Mouse (Mus musculus): ENCODE results near the gene Otoa. TPM values are rescaled to one million over a fixed set of nuclear protein-coding genes. Genes with fewer than 3 reads are reported as not detected.

Otoa gene
- total RNA-seq, 2 experiments from 2014 or later: 0.47 to 2.4 TPM

- DNase-seq (ENCODE audit: extremely low spot score in 1 of 2, low spot score in 1 of 2): peak; percentile 46 to 64
These were observed 3.6 kb upstream of the Otoa start for GRCm38 (mm10) chr7:121077829-121078228.

- no peak for DNase-seq (ENCODE audit: extremely low spot score in 1 of 2, low spot score in 1 of 2)
These were observed 366 bp downstream of the Otoa start for GRCm38 (mm10) chr7:121081816-121082215.

- no peak for DNase-seq (ENCODE audit: extremely low spot score in 1 of 2, low spot score in 1 of 2)
These were observed 1.6 kb downstream of the Otoa start for GRCm38 (mm10) chr7:121082949-121083513.

GRCm38 (mm10) chr7:121084840-121085453, 3.5 kb downstream of the Otoa start:
- no peak for DNase-seq (ENCODE audit: extremely low spot score in 1 of 2, low spot score in 1 of 2)

GRCm38 (mm10) chr7:121085500-121085899, 4.0 kb downstream of the Otoa start:
- no peak for DNase-seq (ENCODE audit: extremely low spot score in 1 of 2, low spot score in 1 of 2)

GRCm38 (mm10) chr7:121088745-121089144, 7.3 kb downstream of the Otoa start:
- DNase-seq (ENCODE audit: extremely low spot score in 1 of 2, low spot score in 1 of 2): no peak

GRCm38 (mm10) chr7:121090748-121091147, 9.3 kb downstream of the Otoa start:
- no peak for DNase-seq (ENCODE audit: extremely low spot score in 1 of 2, low spot score in 1 of 2)

GRCm38 (mm10) chr7:121093026-121093425, 11.6 kb downstream of the Otoa start:
- DNase-seq (ENCODE audit: extremely low spot score in 1 of 2, low spot score in 1 of 2): no peak

GRCm38 (mm10) chr7:121098614-121099389, 17.4 kb downstream of the Otoa start:
- DNase-seq (ENCODE audit: extremely low spot score in 1 of 2, low spot score in 1 of 2): no peak

GRCm38 (mm10) chr7:121107851-121108250, 26.4 kb downstream of the Otoa start:
- no peak for DNase-seq (ENCODE audit: extremely low spot score in 1 of 2, low spot score in 1 of 2)

GRCm38 (mm10) chr7:121111321-121111720, 29.9 kb downstream of the Otoa start:
- DNase-seq (ENCODE audit: extremely low spot score in 1 of 2, low spot score in 1 of 2): no peak

- no peak for DNase-seq (ENCODE audit: extremely low spot score in 1 of 2, low spot score in 1 of 2)
These were observed 30.3 kb downstream of the Otoa start for GRCm38 (mm10) chr7:121111762-121112161.

- DNase-seq (ENCODE audit: extremely low spot score in 1 of 2, low spot score in 1 of 2): peak; percentile 85 to 99
These were observed 38.8 kb downstream of the Otoa start for GRCm38 (mm10) chr7:121120143-121120818.

- no peak for DNase-seq (ENCODE audit: extremely low spot score in 1 of 2, low spot score in 1 of 2)
These were observed 49.4 kb downstream of the Otoa start for GRCm38 (mm10) chr7:121130837-121131236.

- no peak for DNase-seq (ENCODE audit: extremely low spot score in 1 of 2, low spot score in 1 of 2)
These were observed 59.8 kb downstream of the Otoa start for GRCm38 (mm10) chr7:121141274-121141673.

GRCm38 (mm10) chr7:121150662-121151061, 69.2 kb downstream of the Otoa start:
- no peak for DNase-seq (ENCODE audit: extremely low spot score in 1 of 2, low spot score in 1 of 2)

- DNase-seq (ENCODE audit: extremely low spot score in 1 of 2, low spot score in 1 of 2): no peak
These were observed 70.7 kb downstream of the Otoa start for GRCm38 (mm10) chr7:121152186-121152585.

GRCm38 (mm10) chr7:121165616-121166015, 84.2 kb downstream of the Otoa start:
- DNase-seq (ENCODE audit: extremely low spot score in 1 of 2, low spot score in 1 of 2): no peak

GRCm38 (mm10) chr7:121171888-121172287, 90.4 kb downstream of the Otoa start:
- DNase-seq (ENCODE audit: extremely low spot score in 1 of 2, low spot score in 1 of 2): no peak

GRCm38 (mm10) chr7:121187201-121187786, 105.8 kb downstream of the Otoa start:
- DNase-seq (ENCODE audit: extremely low spot score in 1 of 2, low spot score in 1 of 2): no peak

- no peak for DNase-seq (ENCODE audit: extremely low spot score in 1 of 2, low spot score in 1 of 2)
These were observed 107.5 kb downstream of the Otoa start for GRCm38 (mm10) chr7:121188976-121189375.

All from layer of hippocampus, postnatal 25 days (tissue).